Mouse (Mus musculus): Measurements from ENCODE around the gene Il1rap.

Il1rap gene

GRCm38 (mm10) chr16:26581048-26581912, at the start of gene Il1rap:
Il1rap (plus strand) TSS chr16:26581704.
- DNase-seq (ENCODE audit: extremely low spot score, low read depth, low spot score) = no peak

- no peak for DNase-seq (ENCODE audit: extremely low spot score, low read depth, low spot score)
These were observed 49.2 kb upstream of the Il1rap start for GRCm38 (mm10) chr16:26532287-26532686.

GRCm38 (mm10) chr16:26546170-26546878, 35.2 kb upstream of the Il1rap start:
- no peak for DNase-seq (ENCODE audit: extremely low spot score, low read depth, low spot score)

- no peak for DNase-seq (ENCODE audit: extremely low spot score, low read depth, low spot score)
These were observed 34.7 kb upstream of the Il1rap start for GRCm38 (mm10) chr16:26546879-26547206.

GRCm38 (mm10) chr16:26549221-26549620, 32.3 kb upstream of the Il1rap start:
- DNase-seq (ENCODE audit: extremely low spot score, low read depth, low spot score) = no peak

GRCm38 (mm10) chr16:26552234-26552633, 29.3 kb upstream of the Il1rap start:
- DNase-seq (ENCODE audit: extremely low spot score, low read depth, low spot score) = no peak

GRCm38 (mm10) chr16:26558797-26559196, 22.7 kb upstream of the Il1rap start:
- no peak for DNase-seq (ENCODE audit: extremely low spot score, low read depth, low spot score)

- no peak for DNase-seq (ENCODE audit: extremely low spot score, low read depth, low spot score)
These were observed 19.8 kb upstream of the Il1rap start for GRCm38 (mm10) chr16:26561743-26562142.

- no peak for DNase-seq (ENCODE audit: extremely low spot score, low read depth, low spot score)
These were observed 18.7 kb upstream of the Il1rap start for GRCm38 (mm10) chr16:26562771-26563170.

- DNase-seq (ENCODE audit: extremely low spot score, low read depth, low spot score) = no peak
These were observed 12.0 kb upstream of the Il1rap start for GRCm38 (mm10) chr16:26569387-26569978.

GRCm38 (mm10) chr16:26571836-26572235, 9.7 kb upstream of the Il1rap start:
- DNase-seq (ENCODE audit: extremely low spot score, low read depth, low spot score) = no peak

GRCm38 (mm10) chr16:26574173-26574572, 7.3 kb upstream of the Il1rap start:
- no peak for DNase-seq (ENCODE audit: extremely low spot score, low read depth, low spot score)

GRCm38 (mm10) chr16:26581913-26582376, 441 bp downstream of the Il1rap start:
- no peak for DNase-seq (ENCODE audit: extremely low spot score, low read depth, low spot score)

GRCm38 (mm10) chr16:26585806-26586205, 4.3 kb downstream of the Il1rap start:
- DNase-seq (ENCODE audit: extremely low spot score, low read depth, low spot score) = no peak

GRCm38 (mm10) chr16:26590897-26591570, 9.5 kb downstream of the Il1rap start:
- DNase-seq (ENCODE audit: extremely low spot score, low read depth, low spot score) = no peak

GRCm38 (mm10) chr16:26596440-26596839, 14.9 kb downstream of the Il1rap start:
- DNase-seq (ENCODE audit: extremely low spot score, low read depth, low spot score) = no peak

GRCm38 (mm10) chr16:26597307-26597706, 15.8 kb downstream of the Il1rap start:
- no peak for DNase-seq (ENCODE audit: extremely low spot score, low read depth, low spot score)

- DNase-seq (ENCODE audit: extremely low spot score, low read depth, low spot score) = no peak
These were observed 17.1 kb downstream of the Il1rap start for GRCm38 (mm10) chr16:26598591-26598990.

GRCm38 (mm10) chr16:26601482-26601881, 20.0 kb downstream of the Il1rap start:
- no peak for DNase-seq (ENCODE audit: extremely low spot score, low read depth, low spot score)

GRCm38 (mm10) chr16:26604621-26605020, 23.1 kb downstream of the Il1rap start:
- DNase-seq (ENCODE audit: extremely low spot score, low read depth, low spot score) = no peak

- DNase-seq (ENCODE audit: extremely low spot score, low read depth, low spot score) = no peak
These were observed 26.5 kb downstream of the Il1rap start for GRCm38 (mm10) chr16:26608003-26608402.
